Mouse (Mus musculus): ENCODE data around the gene Mical2.

GRCm38 (mm10) chr7:112237868-112238267 lies 12.2 kb downstream of the Mical2 start:
- TF ChIP-seq TAL1 (IDR thresholded peaks at IDR 0.05; ENCODE audit: low read length) (no peak), GATA1 (IDR thresholded peaks at IDR 0.05; ENCODE audit: low read length) (no peak)

All from erythroblast, embryonic 14.5 days (primary cell).